22 mouse cellular contexts compared by ENCODE assay signal in genomic region chr17:48263741-48264362, GRCm38 (mm10). TPM values are rescaled to one million over a fixed set of nuclear protein-coding genes. Genes with fewer than 3 reads are reported as not detected.
DNase-seq lines count a peak whose midpoint lies in the region; ATAC-seq and TF ChIP-seq lines count a peak whose summit lies in the region.
"Had no signal": no experiment of that assay in that cellular context is flagged by ENCODE, and none has a peak within 500 bp of the region (broad histone marks: within the 10 kb centered on the region; RNA-seq: fewer than 3 reads in every experiment).

TSS of gene Treml4 (plus strand) at chr17:48264295.

- TF ChIP-seq CTCF in spleen, adult 2 months (IDR thresholded peaks at IDR 0.05; ENCODE audit: extremely low read depth, insufficient read depth, insufficient read length, insufficient replicate concordance) = no peak
- no peak for TF ChIP-seq CTCF in liver, postnatal 0 days (IDR thresholded peaks at IDR 0.05; ENCODE audit: low read depth)
- no peak for TF ChIP-seq CTCF in cerebellum, adult 2 months (IDR thresholded peaks at IDR 0.05; ENCODE audit: borderline replicate concordance, insufficient read depth, low read depth, low read length)

- no peak for ATAC-seq in intestine, embryonic 16.5 days
- no peak for ATAC-seq in intestine, embryonic 15.5 days
- ATAC-seq in liver, postnatal 0 days = 0 out of 2 replicates have a peak, but pooled peaks have one; percentile 17
- ATAC-seq: forebrain, embryonic 15.5 days; inflammation-experienced regulatory T-cells, adult 6 months had no signal

- TF ChIP-seq EP300 in liver, postnatal 0 days (IDR thresholded peaks at IDR 0.05; ENCODE audit: low read depth) = no peak

- peak within 1 kb of the TSS; percentile 51; the same call in 1 of the 2 replicates for H3K27ac ChIP-seq in intestine, embryonic 16.5 days (ENCODE audit: low read length)
- no peak within 1 kb of the TSS for H3K27ac ChIP-seq in intestine, embryonic 15.5 days
- H3K27ac ChIP-seq in spleen, adult 2 months (ENCODE audit: insufficient read depth, low read length) = peak within 1 kb of the TSS; percentile 58
- H3K27ac ChIP-seq in liver, postnatal 0 days (ENCODE audit: low read depth) = no peak within 1 kb of the TSS
- no peak within 1 kb of the TSS for H3K27ac ChIP-seq in limb, embryonic 10.5 days
- H3K27ac ChIP-seq in cerebellum, adult 2 months (ENCODE audit: insufficient read depth, low read length) = no peak within 1 kb of the TSS
- H3K27ac ChIP-seq: forebrain, embryonic 15.5 days; hindbrain, embryonic 12.5 days; limb, embryonic 12.5 days; midbrain, embryonic 12.5 days; neural tube, embryonic 13.5 days; stomach, embryonic 15.5 days had no signal

- TF ChIP-seq POLR2A in spleen, adult 2 months (IDR thresholded peaks at IDR 0.05; ENCODE audit: low read depth, low read length) = no peak
- TF ChIP-seq POLR2A in cerebellum, adult 2 months (IDR thresholded peaks at IDR 0.05; ENCODE audit: borderline replicate concordance, insufficient read depth, low read length) = no peak

- no peaks in the 10 kb centered on the region for H3K36me3 ChIP-seq in intestine, embryonic 16.5 days (ENCODE audit: control insufficient read depth, insufficient read depth, low read length)
- H3K36me3 ChIP-seq in intestine, embryonic 15.5 days = no peaks in the 10 kb centered on the region
- H3K36me3 ChIP-seq in spleen, adult 2 months (ENCODE audit: control insufficient read depth, insufficient read depth, low read length) = no peaks in the 10 kb centered on the region
- no peaks in the 10 kb centered on the region for H3K36me3 ChIP-seq in liver, postnatal 0 days (replicated peaks; ENCODE audit: insufficient read depth, low read length)
- no peaks in the 10 kb centered on the region for H3K36me3 ChIP-seq in limb, embryonic 10.5 days
- H3K36me3 ChIP-seq: forebrain, embryonic 15.5 days; hindbrain, embryonic 12.5 days; limb, embryonic 12.5 days; midbrain, embryonic 12.5 days; neural tube, embryonic 13.5 days; stomach, embryonic 15.5 days had no signal

- H3K4me2 ChIP-seq in intestine, embryonic 16.5 days (ENCODE audit: low read depth, low read length) = no peak within 1 kb of the TSS
- H3K4me2 ChIP-seq in intestine, embryonic 15.5 days (replicated peaks) = no peak within 1 kb of the TSS
- H3K4me2 ChIP-seq in liver, postnatal 0 days (ENCODE audit: low read depth, low read length) = peak within 1 kb of the TSS; percentile 5; the same call in 1 of the 2 replicates
- H3K4me2 ChIP-seq: forebrain, embryonic 15.5 days; hindbrain, embryonic 12.5 days; limb, embryonic 12.5 days; midbrain, embryonic 12.5 days; neural tube, embryonic 13.5 days; stomach, embryonic 15.5 days had no signal

- no peak for DNase-seq in spleen, adult 2 months (ENCODE audit: low read depth in 1 of 2, low spot score in 2 of 2)
- DNase-seq in spleen, postnatal 14 days (ENCODE audit: low spot score in 2 of 2) = no peak
- no peak for DNase-seq in liver, postnatal 0 days
- no peak for DNase-seq in limb, embryonic 10.5 days (ENCODE audit: low spot score)
- no peak for DNase-seq in cerebellum, postnatal 4 days (ENCODE audit: low spot score in 2 of 2)
- DNase-seq in cerebellum, adult 2 months = no peak
- DNase-seq: cerebellum, adult 9-11 months; embryo, embryonic 11 days; gastrocnemius, postnatal 25 days; heart, postnatal 14 days; kidney, adult 9 months; kidney, postnatal 25 days; thymus, adult 18-20 months had no signal

- 90% methylated on average over 3 of the region's 3 CpGs for WGBS in intestine, embryonic 16.5 days
- WGBS in intestine, embryonic 15.5 days = 94% methylated on average over 3 of the region's 3 CpGs
- WGBS in spleen, adult 2 months = 84% methylated on average over 3 of the region's 3 CpGs
- 67% methylated on average over 3 of the region's 3 CpGs for WGBS in liver, postnatal 0 days (ENCODE audit: insufficient replicate concordance)
- 94% methylated on average over 3 of the region's 3 CpGs for WGBS in limb, embryonic 10.5 days
- WGBS in cerebellum, adult 2 months = 80% methylated on average over 3 of the region's 3 CpGs

- H3K9me3 ChIP-seq in intestine, embryonic 16.5 days (ENCODE audit: control insufficient read depth, low read length) = peaks cover 7% of the 10 kb centered on the region; the same call in 1 of the 2 replicates
- no peaks in the 10 kb centered on the region for H3K9me3 ChIP-seq in intestine, embryonic 15.5 days
- peaks cover 4% of the 10 kb centered on the region for H3K9me3 ChIP-seq in liver, postnatal 0 days (ENCODE audit: low read length)
- no peaks in the 10 kb centered on the region; the same call in 1 of the 2 replicates for H3K9me3 ChIP-seq in limb, embryonic 10.5 days (replicated peaks)
- H3K9me3 ChIP-seq: forebrain, embryonic 15.5 days; stomach, embryonic 15.5 days had no signal

- no peak within 1 kb of the TSS for H3K9ac ChIP-seq in intestine, embryonic 16.5 days (ENCODE audit: low read depth, low read length)
- H3K9ac ChIP-seq in intestine, embryonic 15.5 days = no peak within 1 kb of the TSS
- H3K9ac ChIP-seq in liver, postnatal 0 days (replicated peaks) = no peak within 1 kb of the TSS
- H3K9ac ChIP-seq: forebrain, embryonic 15.5 days; hindbrain, embryonic 12.5 days; limb, embryonic 12.5 days; midbrain, embryonic 12.5 days; neural tube, embryonic 13.5 days; stomach, embryonic 15.5 days had no signal

- no peaks in the 10 kb centered on the region for H3K27me3 ChIP-seq in intestine, embryonic 16.5 days (replicated peaks; ENCODE audit: control insufficient read depth, insufficient read depth, low read length)
- H3K27me3 ChIP-seq in intestine, embryonic 15.5 days (replicated peaks) = no peaks in the 10 kb centered on the region
- no peaks in the 10 kb centered on the region for H3K27me3 ChIP-seq in spleen, adult 2 months (ENCODE audit: control insufficient read depth, insufficient read depth, low read length)
- H3K27me3 ChIP-seq in liver, postnatal 0 days (ENCODE audit: insufficient read depth, low read length) = no peaks in the 10 kb centered on the region
- H3K27me3 ChIP-seq in limb, embryonic 10.5 days (ENCODE audit: low read depth, poor library complexity, severe bottlenecking) = no peaks in the 10 kb centered on the region
- no peaks in the 10 kb centered on the region for H3K27me3 ChIP-seq in cerebellum, adult 2 months (ENCODE audit: control insufficient read depth, insufficient read depth, low read length)
- H3K27me3 ChIP-seq: forebrain, embryonic 15.5 days; hindbrain, embryonic 12.5 days; limb, embryonic 12.5 days; midbrain, embryonic 12.5 days; neural tube, embryonic 13.5 days; stomach, embryonic 15.5 days had no signal

- no peak within 1 kb of the TSS for H3K4me3 ChIP-seq in intestine, embryonic 16.5 days (ENCODE audit: low read length)
- no peak within 1 kb of the TSS for H3K4me3 ChIP-seq in intestine, embryonic 15.5 days (replicated peaks)
- peak within 1 kb of the TSS; percentile 40; the same call in 1 of the 2 replicates for H3K4me3 ChIP-seq in spleen, adult 2 months (ENCODE audit: extremely low read depth, insufficient read depth, insufficient read length)
- no peak within 1 kb of the TSS for H3K4me3 ChIP-seq in liver, postnatal 0 days (ENCODE audit: low read depth, low read length)
- H3K4me3 ChIP-seq in limb, embryonic 10.5 days = no peak within 1 kb of the TSS
- H3K4me3 ChIP-seq in cerebellum, adult 2 months (replicated peaks; ENCODE audit: insufficient read depth, low read depth, low read length) = no peak within 1 kb of the TSS
- H3K4me3 ChIP-seq: forebrain, embryonic 15.5 days; hindbrain, embryonic 12.5 days; limb, embryonic 12.5 days; midbrain, embryonic 12.5 days; neural tube, embryonic 13.5 days; stomach, embryonic 15.5 days had no signal

- H3K4me1 ChIP-seq in intestine, embryonic 16.5 days (ENCODE audit: control insufficient read depth, insufficient read depth, low read length) = peaks cover 13% of the 10 kb centered on the region
- H3K4me1 ChIP-seq in intestine, embryonic 15.5 days (replicated peaks) = no peaks in the 10 kb centered on the region; the same call in 1 of the 2 replicates
- peaks cover 6% of the 10 kb centered on the region; the same call in 1 of the 2 replicates for H3K4me1 ChIP-seq in spleen, adult 2 months (ENCODE audit: control insufficient read depth, insufficient read depth, insufficient read length)
- H3K4me1 ChIP-seq in liver, postnatal 0 days (ENCODE audit: insufficient read depth) = peaks cover 15% of the 10 kb centered on the region; the same call in 1 of the 2 replicates
- H3K4me1 ChIP-seq in limb, embryonic 10.5 days = peaks cover 15% of the 10 kb centered on the region
- no peaks in the 10 kb centered on the region for H3K4me1 ChIP-seq in cerebellum, adult 2 months (ENCODE audit: control insufficient read depth, insufficient read depth, low read length)
- H3K4me1 ChIP-seq: forebrain, embryonic 15.5 days; hindbrain, embryonic 12.5 days; limb, embryonic 12.5 days; stomach, embryonic 15.5 days had no signal

RNA-seq across cellular contexts. Expression of gene Treml4, which starts in this region (rescaled TPM):
- polyA plus RNA-seq in intestine, embryonic 16.5 days (2015; fragmentation: Nextera tagmentation; extraction: Ambion mirVana) = 4.0 and 5.8 TPM in 2 replicates
- 2.4 and 3.3 TPM in 2 replicates for polyA plus RNA-seq in intestine, embryonic 15.5 days (2015; fragmentation: Nextera tagmentation; extraction: Ambion mirVana)
- polyA plus RNA-seq in spleen, adult 2 months (2012; rRNA removed) = 50.3 and 50.6 TPM in 2 replicates
- 7.9 and 9.2 TPM in 2 replicates for polyA plus RNA-seq in liver, postnatal 0 days (2015; fragmentation: Nextera tagmentation; extraction: Ambion mirVana)
- polyA plus RNA-seq in limb, embryonic 10.5 days (2016; fragmentation: Nextera tagmentation; extraction: Ambion mirVana) = 0.34 TPM in 1 of 2 replicates, not detected in the other
- polyA plus RNA-seq in cerebellum, adult 2 months (2012; rRNA removed) = 0.21 TPM in 1 of 2 replicates, not detected in the other
- polyA plus RNA-seq: forebrain, embryonic 15.5 days; hindbrain, embryonic 12.5 days; limb, embryonic 12.5 days had no signal

Comparison
In these comparisons a context has a peak if more than half of its experiments do, and no peak if none do; other contexts are left out.
1. H3K27ac ChIP-seq: peak in intestine, embryonic 16.5 days (single experiment) and spleen, adult 2 months (single experiment); none in intestine, embryonic 15.5 days (single experiment), liver, postnatal 0 days (single experiment), limb, embryonic 10.5 days (single experiment) and cerebellum, adult 2 months (single experiment).